Mouse (Mus musculus): ENCODE results near the gene Clstn1.

- TF ChIP-seq POLR2A (IDR thresholded peaks at IDR 0.05; ENCODE audit: borderline replicate concordance, extremely low read depth, insufficient read depth, insufficient read length, poor library complexity, severe bottlenecking) (no peak), CTCF (IDR thresholded peaks at IDR 0.05; ENCODE audit: borderline replicate concordance, extremely low read depth, insufficient read depth, insufficient read length) (no peak)
Observed at GRCm38 (mm10) chr4:149544892-149545291, 41.4 kb upstream of the Clstn1 start.

Data from brain, embryonic 14.5 days (tissue).